Mouse (Mus musculus): ENCODE data around the gene Map1s.

GRCm38 (mm10) chr8:70928096-70928495 lies 22.4 kb downstream of the Map1s start:
- no peak for TF ChIP-seq CTCF (IDR thresholded peaks at IDR 0.05; ENCODE audit: low read depth)
- no peak for TF ChIP-seq EP300 (IDR thresholded peaks at IDR 0.05; ENCODE audit: low read depth)

All from liver, embryonic 14.5 days (tissue).